Mouse (Mus musculus) brain, embryonic 14.5 days (tissue): ENCODE results near the gene Tspoap1. TPM values are rescaled to one million over a fixed set of nuclear protein-coding genes. Genes with fewer than 3 reads are reported as not detected.

Experiments
- DNase-seq: peaks from one replicate; pipeline ENCODE4 v3.0.0-alpha.2; 2011; ENCODE audit warnings: low read depth
- CTCF ChIP-seq: fragments of 200-500 bp; IDR thresholded peaks from 2 replicates; pipeline ENCODE4 v1.5.1; 2012; ENCODE audit warnings: inconsistent platforms, mild to moderate bottlenecking, moderate library complexity, borderline replicate concordance; ENCODE audit not compliant: insufficient read depth, insufficient read length; ENCODE audit errors: extremely low read depth
- POLR2A ChIP-seq: fragments of 200-500 bp; IDR thresholded peaks from 2 replicates; pipeline ENCODE4 v1.6.1; 2012; ENCODE audit warnings: mild to moderate bottlenecking, inconsistent platforms, borderline replicate concordance; ENCODE audit not compliant: poor library complexity, insufficient read depth, insufficient read length, severe bottlenecking; ENCODE audit errors: extremely low read depth
- polyA plus RNA-seq: library from polyadenylated mRNA; depleted of rRNA; stranded (reverse); fragments of >200 nt; gene quantifications from 2 replicates; pipeline ENCODE4 v1.2.3, GENCODE M21; 2012

Gene Tspoap1
- polyA plus RNA-seq, 1 experiment = 168 TPM

DNA sequence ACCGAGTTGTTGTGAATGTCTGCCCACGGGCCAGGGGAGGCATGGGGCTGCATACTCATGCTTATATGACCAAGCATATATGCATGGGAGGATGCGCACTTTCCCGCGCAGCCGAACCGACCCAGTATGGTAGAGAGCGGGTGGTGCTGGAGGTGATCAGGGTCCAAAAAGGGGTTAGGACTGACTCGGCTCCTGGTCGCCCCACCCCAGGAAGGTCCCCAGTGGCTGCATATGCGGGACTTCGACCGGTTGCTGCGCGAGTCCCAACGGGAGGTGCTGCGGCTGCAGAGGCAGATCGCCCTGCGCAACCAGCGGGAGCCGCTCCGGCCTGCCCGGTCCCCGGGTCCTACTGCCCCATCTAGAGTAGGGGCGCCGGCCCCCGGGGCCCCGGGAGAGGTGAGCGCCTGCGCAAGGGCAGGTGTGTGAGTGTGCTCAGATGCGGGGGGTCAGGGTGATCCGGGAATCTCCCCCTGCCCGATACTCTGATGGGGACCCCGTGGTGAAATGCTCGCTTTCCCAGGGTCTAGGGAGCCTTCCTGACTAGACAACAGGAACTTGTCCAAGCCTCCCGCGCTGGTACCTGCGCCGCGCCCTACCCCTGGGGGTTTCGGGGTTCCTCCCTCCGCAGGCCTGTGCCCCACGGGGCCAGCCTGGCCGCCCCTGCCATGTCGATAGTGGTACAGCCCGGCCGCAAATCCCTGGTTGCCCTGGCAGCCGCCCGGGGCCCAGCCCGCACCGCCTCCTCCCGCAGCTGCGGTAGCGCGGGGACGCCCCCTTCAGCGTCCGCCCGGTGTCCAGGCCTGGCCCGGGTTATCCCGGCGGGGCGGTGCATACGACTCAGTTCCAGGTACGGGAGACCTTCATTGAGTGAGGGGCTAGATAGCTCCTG lies 3.9 kb downstream of the Tspoap1 start:
- DNase-seq = peak; percentile 78
- TF ChIP-seq CTCF (no peak), POLR2A (peak; percentile 9; the same call in 1 of the 2 replicates)

- TF ChIP-seq CTCF (no peak), POLR2A (no peak)
- DNase-seq = no peak
Observed at GRCm38 (mm10) chr11:87768745-87769144, 8.4 kb downstream of the Tspoap1 start.

- DNase-seq = peak; percentile 55
- no peak for TF ChIP-seq POLR2A
- TF ChIP-seq CTCF = peak; percentile 88
Observed at GRCm38 (mm10) chr11:87770989-87771388, 10.6 kb downstream of the Tspoap1 start.

DNA sequence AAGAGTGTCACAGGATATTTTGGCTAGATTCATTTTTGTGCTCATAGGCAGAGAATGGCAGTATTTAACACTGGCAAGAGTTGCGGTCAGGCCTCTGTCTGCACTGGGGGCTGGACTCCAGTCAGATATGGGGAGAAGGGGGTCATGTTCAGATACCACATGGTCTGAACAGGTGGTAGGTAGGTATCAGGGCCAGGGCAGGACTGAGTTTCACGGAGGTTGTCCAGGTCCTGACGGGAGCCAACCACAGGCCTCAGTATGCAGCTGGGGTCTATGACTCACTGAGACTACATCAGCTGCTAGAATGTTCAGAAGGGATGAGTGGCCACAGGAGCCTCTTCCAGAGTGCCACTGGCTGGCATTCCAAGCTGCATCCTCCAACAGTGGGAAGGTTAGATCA lies 12.0 kb downstream of the Tspoap1 start:
- no peak for DNase-seq
- no peak for TF ChIP-seq CTCF
- TF ChIP-seq POLR2A = no peak

DNA sequence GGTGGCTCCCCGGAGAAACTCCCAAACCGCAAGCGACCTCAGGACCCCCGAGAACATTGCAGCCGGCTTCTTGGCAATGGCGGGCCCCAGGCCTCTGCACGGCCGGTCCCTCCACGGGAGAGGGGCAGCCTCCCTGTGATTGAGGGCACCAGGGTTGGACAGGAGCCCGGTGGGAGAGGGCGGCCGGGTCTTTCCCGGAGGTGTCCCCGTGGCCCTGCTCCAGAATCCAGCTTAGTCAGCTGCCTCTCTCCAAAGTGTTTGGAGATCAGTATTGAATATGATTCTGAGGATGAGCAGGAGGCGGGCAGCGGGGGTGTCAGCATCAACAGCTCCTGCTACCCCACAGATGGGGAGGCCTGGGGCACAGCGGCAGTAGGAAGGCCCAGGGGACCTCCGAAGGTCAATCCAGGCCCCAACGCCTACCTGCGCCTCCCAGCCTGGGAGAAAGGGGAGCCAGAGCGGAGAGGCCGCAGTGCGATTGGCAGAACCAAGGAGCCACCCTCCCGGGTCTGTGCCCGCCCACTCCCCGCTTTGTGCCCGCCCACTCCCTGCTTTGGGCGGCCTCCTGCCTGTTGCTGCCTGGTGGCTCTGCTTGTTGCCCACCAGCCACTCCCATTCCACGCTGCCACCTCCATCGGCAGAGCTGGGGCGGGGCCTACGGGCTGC lies 17.9 kb downstream of the Tspoap1 start:
- TF ChIP-seq POLR2A (no peak), CTCF (no peak)
- DNase-seq = peak; percentile 74

DNA sequence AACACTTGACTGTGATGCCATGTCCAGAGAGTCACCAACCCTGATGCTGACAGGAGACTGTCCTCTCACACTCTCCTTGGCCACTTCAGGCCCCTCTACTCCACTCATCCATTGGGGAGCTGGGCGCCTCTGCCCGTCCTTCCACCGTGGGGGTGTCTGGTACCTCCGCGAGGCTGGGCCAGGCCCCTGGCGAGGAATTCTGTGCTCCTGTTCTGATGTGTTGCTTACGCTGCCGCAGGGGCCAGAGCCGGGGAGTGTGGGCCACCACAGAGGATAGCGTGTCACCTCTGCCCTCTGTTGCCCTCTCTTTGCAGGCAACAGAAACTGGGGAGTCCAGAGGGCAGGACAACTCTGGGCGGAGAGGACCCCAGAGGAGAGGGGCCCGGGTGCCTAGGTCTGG lies 18.6 kb downstream of the Tspoap1 start:
- TF ChIP-seq CTCF (no peak), POLR2A (no peak)
- DNase-seq = no peak

DNA sequence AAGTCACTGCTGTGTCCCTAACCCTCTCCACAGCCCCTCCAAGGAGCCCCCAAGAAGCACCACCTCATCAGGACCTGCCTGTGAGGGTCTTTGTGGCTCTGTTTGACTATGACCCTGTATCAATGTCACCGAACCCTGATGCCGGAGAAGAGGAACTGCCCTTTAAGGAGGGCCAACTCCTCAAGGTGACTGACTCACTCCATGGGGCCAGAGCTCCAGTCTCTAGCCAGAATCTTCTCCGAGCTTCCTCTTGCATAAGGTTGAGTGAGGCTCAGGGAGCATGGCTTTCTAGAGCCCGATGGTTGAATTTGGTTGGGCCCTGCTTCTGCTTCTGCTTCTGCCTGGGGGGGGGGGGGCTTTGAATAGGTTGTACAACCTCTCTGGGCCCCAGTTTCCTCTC lies 19.1 kb downstream of the Tspoap1 start:
- no peak for DNase-seq
- TF ChIP-seq POLR2A (no peak), CTCF (no peak)

DNA sequence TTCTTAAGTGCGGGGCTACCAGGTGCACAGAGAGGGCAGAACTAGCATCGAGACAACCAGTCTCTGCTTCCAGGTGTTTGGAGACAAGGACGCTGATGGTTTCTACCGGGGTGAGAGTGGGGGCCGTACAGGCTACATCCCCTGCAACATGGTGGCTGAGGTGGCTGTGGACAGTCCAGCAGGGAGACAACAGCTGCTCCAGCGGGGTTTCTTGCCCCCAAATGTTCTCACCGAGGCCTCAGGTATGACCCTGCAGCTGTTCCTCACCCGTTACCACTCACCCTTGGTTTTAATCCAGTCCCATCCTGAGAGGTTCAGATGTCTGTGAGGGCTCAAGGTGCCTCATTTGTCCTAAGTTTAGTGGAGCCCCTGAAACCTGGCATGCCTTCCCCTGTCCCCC lies 19.8 kb downstream of the Tspoap1 start:
- TF ChIP-seq POLR2A (no peak), CTCF (no peak)
- DNase-seq = no peak

DNA sequence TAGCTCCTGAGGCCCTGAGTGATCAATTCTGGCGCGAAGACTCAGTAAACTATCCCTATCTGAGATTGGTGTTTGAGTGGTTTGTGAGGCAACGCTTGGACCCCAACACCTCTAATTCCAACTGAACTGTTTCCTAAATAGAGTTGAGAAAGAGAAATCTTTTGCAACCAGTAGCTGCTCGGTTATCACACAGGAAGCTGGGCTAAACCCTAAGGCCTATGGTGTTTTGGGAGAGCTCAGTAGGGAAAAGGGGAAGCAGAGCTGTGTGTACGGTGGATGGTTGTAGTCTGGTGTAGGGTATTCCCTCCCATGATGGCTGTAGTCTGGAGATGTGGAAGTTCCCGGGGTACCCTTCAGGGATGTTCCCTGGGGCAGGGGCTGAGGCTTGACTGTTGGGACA lies 29.7 kb downstream of the Tspoap1 start:
- DNase-seq = no peak
- TF ChIP-seq CTCF (no peak), POLR2A (no peak)

DNA sequence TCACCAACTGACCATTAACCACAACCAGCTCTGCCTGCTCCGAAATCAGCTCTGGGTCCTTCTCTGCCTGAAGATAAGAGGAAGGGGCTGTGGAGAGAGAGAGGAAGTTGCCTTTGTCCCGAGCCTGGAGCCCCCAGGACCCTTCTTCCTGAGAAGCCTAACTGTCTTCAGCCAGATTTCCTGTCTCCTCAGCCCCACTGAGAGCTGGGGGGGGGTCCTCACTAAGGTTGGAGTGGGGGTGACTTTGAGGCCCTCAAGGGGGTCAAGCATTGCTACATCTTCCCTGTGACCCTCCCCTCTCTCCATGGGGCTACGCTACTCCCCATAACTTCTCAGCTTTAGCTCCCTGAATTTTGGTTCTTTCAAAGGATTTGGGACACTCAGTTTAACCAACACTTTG lies 33.1 kb downstream of the Tspoap1 start, which contains the start of gene Mpo:
TSS of gene Mpo (plus strand) at position 122 of the 400 bp plus-strand sequence.
- TF ChIP-seq CTCF = no peak
- TF ChIP-seq POLR2A = no peak
- DNase-seq = no peak

DNA sequence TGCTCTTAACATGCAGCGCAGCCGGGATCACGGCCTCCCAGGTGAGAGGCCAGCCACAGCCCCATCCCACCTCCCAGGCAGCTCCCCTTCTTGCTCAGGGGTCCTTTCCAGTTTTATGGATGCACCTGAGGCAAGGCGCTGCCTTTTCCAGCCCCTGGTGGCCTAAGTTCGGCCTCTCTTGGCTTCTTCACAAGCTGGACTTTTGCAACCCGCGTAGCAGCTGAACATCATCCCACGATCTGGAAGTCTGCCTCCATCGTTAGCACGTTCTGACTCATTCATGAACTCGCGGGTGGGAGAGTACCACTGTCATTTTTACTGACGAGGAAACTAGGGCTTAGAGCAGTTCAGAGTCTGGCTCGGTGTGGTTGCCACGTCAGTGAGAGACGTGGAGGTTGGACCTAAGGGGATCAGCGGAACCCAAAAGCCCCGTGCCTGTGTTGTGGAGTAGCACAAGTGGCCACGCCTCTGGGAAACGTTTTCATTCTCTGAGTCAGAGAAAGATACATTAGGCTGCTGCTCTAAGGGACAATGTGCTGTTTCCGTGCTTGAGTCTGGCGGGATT lies 41.5 kb downstream of the Tspoap1 start:
- TF ChIP-seq CTCF = no peak
- TF ChIP-seq POLR2A = no peak
- no peak for DNase-seq
